Mouse (Mus musculus): ENCODE data around the gene Sntg2.
A peak's percentile ranks its signal among the peaks of the same experiment; 100 is the strongest.

The Sntg2 gene

GRCm38 (mm10) chr12:30204457-30204856, 168.7 kb downstream of the Sntg2 start:
- no peak for DNase-seq (ENCODE audit: low read depth, low spot score)

GRCm38 (mm10) chr12:30202763-30203162, 170.4 kb downstream of the Sntg2 start:
- DNase-seq (ENCODE audit: low read depth, low spot score), result no peak

GRCm38 (mm10) chr12:30201031-30201430, 172.1 kb downstream of the Sntg2 start:
- no peak for DNase-seq (ENCODE audit: low read depth, low spot score)

GRCm38 (mm10) chr12:30200621-30201020, 172.6 kb downstream of the Sntg2 start:
- no peak for DNase-seq (ENCODE audit: low read depth, low spot score)

DNA sequence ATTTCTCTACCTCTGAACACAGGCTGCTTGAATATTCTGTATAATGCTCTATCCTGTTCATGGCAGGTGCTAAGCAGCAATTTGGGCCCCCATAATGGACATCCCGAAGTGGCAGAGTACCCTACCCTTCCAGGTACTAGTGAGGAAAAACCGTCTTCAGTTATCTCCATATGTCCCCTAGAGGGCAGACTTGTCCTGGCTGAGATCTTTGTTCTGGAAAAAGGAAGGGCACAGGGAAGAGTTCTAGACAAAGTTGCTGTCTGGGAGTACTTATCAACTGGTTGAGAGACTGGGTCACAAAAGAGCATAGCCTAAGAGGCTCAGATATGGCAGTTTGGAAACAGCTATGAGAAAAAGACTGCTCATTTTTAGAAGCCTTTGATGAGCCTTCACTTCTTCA, 173.4 kb downstream of the Sntg2 start:
- DNase-seq (ENCODE audit: low read depth, low spot score), result peak; percentile 22

GRCm38 (mm10) chr12:30198250-30198649, 174.9 kb downstream of the Sntg2 start:
- DNase-seq (ENCODE audit: low read depth, low spot score), result no peak

- no peak for DNase-seq (ENCODE audit: low read depth, low spot score)
These were observed 191.5 kb downstream of the Sntg2 start for GRCm38 (mm10) chr12:30181721-30182120.

- no peak for DNase-seq (ENCODE audit: low read depth, low spot score)
These were observed 193.6 kb downstream of the Sntg2 start for GRCm38 (mm10) chr12:30179623-30180022.

GRCm38 (mm10) chr12:30177966-30178365, 195.2 kb downstream of the Sntg2 start:
- DNase-seq (ENCODE audit: low read depth, low spot score), result no peak

DNA sequence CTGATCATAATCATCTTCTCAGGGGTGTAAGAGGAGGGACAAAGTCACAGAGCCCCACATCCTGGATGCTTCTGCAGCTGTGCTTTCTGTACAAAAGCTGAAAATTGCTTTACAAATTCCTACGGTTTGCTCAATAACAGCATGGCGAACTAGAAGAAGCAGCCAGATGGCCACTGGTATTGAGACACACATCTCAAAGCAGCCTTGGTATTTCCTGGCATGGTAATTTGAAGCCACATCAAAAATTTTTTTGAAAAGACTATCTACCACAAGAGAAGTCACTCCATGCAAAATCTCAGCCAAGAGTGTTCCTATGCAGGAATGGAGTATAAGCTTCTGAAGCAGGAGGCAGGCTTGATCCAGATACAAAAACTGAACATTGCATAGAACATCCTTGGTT, 195.6 kb downstream of the Sntg2 start:
- no peak for DNase-seq (ENCODE audit: low read depth, low spot score)

GRCm38 (mm10) chr12:30168491-30168890, 204.7 kb downstream of the Sntg2 start:
- DNase-seq (ENCODE audit: low read depth, low spot score), result no peak

DNA sequence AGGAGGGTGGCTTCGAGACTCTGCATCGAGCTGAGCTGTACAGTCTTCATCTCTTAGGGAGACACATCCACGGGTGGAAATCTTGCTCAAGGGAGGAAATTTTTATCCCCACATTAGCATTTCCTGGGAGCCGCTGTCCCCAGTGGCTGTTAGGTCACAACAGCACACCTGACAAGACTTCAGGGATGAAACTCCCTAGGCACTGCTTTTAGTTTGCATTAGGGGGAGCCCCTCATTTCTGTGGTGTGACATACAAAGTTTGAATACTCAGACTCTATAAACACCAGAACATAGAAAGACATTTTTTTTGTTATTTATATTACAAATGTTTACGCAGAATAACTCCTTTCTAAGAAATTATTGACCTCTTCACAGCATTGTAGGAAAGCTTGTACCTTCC, 208.6 kb downstream of the Sntg2 start:
- no peak for DNase-seq (ENCODE audit: low read depth, low spot score)

DNA sequence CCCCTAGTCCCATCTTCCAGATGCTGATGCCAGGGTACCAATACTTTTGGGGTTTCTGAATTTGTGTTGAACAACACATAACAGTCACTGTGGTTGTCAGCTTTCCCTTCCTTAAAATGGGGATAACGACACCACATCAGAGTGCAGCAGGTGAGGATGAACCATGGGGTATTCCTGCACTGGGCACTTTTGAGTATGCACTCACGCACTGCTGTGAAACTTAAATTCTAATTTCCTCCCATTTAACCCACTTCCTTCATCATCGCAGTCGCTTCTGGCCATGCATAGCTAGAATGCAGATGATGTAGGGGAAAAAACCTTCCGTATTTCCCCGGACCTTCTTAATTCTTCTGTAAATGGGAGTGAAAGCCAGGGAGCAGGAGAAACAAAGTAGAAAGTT, 209.2 kb downstream of the Sntg2 start:
- no peak for DNase-seq (ENCODE audit: low read depth, low spot score)

DNA sequence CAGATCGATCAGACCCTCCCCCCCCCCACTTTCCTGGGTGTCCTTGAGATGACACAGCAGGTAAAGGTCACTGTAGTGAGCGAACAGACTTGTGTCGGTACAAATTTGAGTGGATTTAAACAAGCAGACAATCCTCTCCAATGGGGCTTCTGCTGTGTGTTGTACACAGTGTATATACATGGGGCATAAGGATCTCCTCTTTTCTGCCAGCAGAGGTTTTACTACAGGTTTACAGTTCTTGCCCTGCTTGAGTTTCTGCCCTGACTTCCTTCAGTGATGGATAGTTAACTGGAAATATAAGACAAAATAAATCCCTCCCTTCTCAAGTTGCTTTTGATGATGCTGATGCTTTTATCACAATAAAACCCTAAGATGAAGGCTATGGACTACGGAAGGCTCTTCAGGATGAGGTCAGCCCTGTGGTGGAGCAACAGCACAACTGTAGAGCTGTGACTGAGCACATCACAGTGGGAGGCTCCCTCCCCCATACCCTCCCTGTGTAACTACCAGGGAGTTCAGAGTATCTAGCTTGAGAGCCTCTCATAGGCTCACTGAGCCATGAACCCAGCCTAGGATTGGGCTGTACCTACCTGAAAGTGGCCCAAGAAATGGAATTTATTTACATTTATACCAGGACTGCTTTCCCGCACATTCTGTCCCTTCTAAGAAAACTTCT, 211.3 kb downstream of the Sntg2 start:
- DNase-seq (ENCODE audit: low read depth, low spot score), result no peak

DNA sequence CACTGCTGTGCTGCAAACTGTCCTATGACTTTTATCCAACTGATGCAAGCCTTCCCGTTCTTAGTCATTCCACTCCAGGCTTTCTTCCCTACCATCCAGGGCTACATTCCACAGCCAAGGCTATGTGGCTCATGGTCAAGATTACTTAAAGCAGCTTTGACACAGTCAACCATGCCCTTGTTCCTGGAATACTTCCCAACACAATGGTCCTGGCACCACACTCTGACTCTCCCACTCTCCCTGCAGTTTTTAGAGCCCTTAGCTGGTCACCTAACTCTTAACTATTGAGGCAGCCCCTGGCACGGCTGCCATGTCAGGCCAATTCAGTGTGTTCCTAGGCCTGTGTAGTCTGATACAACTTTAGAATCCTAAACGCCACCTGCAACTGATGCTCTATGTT, 212.7 kb downstream of the Sntg2 start:
- no peak for DNase-seq (ENCODE audit: low read depth, low spot score)

DNA sequence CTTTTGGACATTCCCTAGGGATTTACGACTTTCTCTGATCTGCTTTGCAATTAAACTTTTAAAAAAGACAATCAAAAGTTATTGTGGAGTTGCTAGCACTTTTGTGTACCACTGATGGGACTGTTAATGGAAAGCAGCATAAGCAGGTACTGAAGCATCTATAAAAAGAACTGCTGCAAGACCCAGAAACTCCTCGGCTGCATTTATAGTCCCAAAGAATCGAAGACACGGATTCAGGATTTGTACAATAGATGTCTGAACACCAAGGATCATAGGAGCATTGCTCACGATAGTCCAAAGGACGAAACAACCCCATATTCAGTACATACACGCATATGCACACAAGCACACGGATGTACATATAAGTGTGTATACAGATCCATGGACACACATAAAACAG, 213.4 kb downstream of the Sntg2 start:
- no peak for DNase-seq (ENCODE audit: low read depth, low spot score)

DNA sequence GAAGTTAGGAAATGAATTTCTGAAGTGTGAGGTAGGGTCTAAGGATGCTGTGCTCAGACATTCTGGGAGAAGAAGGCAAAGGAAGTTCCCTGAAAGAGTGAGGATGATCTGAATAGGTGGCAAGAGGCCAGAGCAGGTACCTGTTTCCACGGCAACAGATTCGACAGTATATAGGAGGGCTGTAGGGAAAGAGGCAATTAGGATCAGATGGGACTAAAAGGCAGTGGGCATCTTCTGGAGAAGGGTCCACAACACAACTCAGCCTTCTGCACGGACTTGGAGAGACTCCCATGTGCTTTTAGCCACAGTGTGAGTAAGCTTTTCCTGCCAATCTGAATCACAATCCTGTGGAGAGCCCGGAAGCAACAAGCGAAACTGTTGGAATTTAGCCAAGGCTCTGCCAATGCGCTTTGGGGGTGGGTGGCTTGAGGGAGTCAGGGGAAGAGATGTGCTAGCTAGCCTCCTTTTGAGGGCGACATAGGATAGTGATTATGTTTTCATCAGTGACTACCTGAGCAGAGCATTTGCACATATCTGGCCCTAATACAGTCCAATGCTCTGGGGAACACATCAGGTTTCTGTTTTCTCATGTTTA, 219.0 kb downstream of the Sntg2 start:
- no peak for DNase-seq (ENCODE audit: low read depth, low spot score)

DNA sequence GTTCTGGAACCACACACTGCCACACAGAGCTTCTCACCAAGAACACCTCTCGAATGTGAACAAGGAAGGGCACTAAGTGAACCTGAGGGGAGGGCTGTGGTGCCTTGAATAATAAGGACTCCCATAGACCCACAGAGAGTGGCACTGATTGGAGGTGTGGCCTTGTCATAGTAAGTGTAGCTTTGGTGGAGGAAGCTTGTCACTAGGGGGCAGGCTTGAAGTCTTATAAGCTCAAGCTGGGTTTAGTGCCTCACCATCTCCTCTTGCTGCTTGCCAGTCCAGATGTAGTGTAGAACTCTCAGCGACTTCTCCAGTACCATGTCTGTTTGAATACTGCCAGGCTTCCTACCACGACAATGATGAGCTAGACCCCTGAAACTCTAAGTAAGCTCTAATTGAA, 231.1 kb downstream of the Sntg2 start:
- no peak for DNase-seq (ENCODE audit: low read depth, low spot score)

GRCm38 (mm10) chr12:30132524-30132923, 240.7 kb downstream of the Sntg2 start, which contains the start of gene Tpo:
Tpo (minus strand) TSS chr12:30132624.
- DNase-seq (ENCODE audit: low read depth, low spot score), result no peak

- no peak for DNase-seq (ENCODE audit: low read depth, low spot score)
These were observed 243.8 kb downstream of the Sntg2 start for GRCm38 (mm10) chr12:30129411-30129716.

DNA sequence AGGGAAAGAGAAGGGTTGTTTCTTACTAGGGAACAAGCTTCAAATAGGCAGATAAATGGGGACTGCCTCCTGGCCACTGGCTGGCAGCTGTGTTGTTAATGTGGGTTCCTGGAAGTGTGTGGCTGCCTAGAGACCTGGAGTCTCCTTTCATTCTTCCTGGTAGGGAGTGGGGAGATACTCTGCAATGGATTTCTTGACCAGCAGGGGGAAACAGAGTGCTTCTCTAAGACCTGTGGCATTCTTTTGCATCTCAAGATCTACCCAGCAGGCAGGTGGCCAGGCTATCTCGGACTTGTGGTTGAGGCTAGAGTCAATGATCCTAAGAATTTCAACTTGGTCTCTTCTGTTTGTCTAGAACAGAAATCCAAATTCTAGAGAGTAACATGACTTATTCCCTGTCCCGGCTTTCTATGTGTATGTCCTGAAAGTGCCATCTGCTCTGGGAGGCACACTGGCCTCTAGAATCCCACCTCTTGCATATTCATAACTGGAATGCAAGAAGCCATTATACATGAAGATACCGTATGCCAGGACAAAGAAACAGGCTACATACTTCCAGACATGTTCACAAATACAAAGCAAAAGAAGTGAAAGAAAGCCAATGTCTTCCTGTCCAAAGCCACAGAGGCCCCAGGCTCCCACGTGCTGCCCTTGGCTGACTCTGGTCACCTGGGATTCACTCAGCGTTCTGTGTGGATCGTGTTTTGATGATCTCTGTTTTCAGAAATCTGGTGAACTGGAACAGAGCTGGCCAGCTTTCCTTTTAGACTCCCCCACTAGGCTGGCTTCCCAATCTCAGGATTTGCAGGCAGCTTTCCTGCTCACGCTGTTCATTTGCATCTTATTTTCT, 244.4 kb downstream of the Sntg2 start:
- DNase-seq (ENCODE audit: low read depth, low spot score), result peak; percentile 49
